Mouse (Mus musculus): ENCODE data around the gene Gpsm2.

DNA sequence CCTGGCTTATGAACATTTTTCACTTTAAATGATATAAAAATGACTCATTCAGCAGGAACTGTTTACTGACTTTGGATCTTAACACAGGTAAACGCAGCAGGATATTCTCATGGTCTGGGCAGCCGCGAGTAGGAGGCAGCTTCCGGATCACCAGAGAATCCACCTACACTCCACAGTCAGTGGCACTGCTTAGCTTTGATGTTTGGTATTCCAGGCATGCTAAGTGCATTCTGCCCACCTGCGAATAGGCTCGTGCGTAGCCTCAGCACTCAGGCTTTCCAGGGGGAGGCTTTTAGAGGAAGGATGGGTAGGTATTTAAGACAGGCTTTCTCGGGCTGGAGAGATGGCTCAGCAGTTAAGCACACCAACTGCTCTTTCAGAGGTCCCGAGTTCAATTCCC, 27.8 kb downstream of the Gpsm2 start:
- no peak for TF ChIP-seq CTCF (IDR thresholded peaks at IDR 0.05; ENCODE audit: low read depth)
- no peak for TF ChIP-seq EP300 (IDR thresholded peaks at IDR 0.05; ENCODE audit: low read depth)
